Mouse (Mus musculus) megakaryocyte, embryonic 14.5 days (primary cell): ENCODE measurements around the gene Olfr44.

ENCODE experiments used
- FLI1 ChIP-seq: IDR thresholded peaks from 2 replicates; pipeline ENCODE4 v1.6.1; 2012; ENCODE audit warnings: low read length, inconsistent platforms, mixed read lengths
- GATA1 ChIP-seq: IDR thresholded peaks from 3 replicates; pipeline ENCODE4 v1.6.1; 2012; ENCODE audit warnings: mixed read lengths, low read length, inconsistent platforms, borderline replicate concordance

DNA sequence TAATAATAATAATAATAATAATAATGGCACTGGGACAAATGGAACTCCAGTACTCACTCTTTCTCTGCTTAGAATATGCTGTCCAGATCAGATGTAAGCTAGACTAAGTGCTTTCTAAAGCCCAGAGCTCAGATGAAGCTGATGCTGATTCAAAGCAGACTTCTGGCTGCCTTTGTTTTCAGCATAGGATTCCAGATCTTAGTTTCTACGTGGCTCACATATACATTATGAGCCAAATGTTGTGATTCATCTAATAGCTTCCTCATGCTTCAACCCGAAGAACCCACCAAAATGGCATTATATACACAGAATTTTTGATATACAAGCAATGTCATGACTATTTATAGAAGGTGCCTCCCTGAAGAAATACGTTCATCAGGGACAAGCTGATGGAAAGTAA lies 21.7 kb upstream of the Olfr44 start, which contains the start of gene Olfr957:
- TF ChIP-seq GATA1 (no peak), FLI1 (no peak)
